In the genomic region with DNA sequence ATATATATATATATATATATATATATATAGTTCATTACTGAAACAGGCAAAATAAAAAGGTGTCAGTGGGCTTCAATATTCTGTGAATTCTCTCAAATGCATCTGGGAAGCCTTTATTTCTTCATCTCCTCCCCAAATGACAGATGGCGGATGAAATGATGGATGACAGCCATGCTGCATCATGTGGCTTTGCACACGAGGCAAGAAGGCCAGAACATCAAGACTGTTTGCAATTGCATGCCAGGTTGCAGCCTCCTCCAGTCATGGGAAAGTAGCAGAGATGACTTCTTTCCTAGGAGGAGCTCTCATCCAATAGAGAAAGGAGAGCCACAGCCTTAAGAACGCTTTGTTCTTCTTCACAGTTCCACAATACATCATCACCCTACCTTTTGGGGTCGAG, we compare ENCODE assay signal across 12 mouse cellular contexts.
"Had no signal": no experiment of that assay in that cellular context is flagged by ENCODE, and none has a peak within 500 bp of the region (broad histone marks: within the 10 kb centered on the region; RNA-seq: fewer than 3 reads in every experiment).

No protein-coding gene starts in this region.

- H3K27ac ChIP-seq: kidney, postnatal 0 days; limb, embryonic 15.5 days; liver, embryonic 14.5 days; midbrain, embryonic 12.5 days; neural tube, embryonic 15.5 days had no signal

- DNase-seq: kidney, adult 9 months; kidney, postnatal 36 days; layer of hippocampus, adult 9-11 months; layer of hippocampus, postnatal 36 days; lung, adult 18-20 months; thymus, postnatal 36 days had no signal

- H3K4me2 ChIP-seq: limb, embryonic 15.5 days; midbrain, embryonic 12.5 days; neural tube, embryonic 15.5 days had no signal

- H3K9me3 ChIP-seq: limb, embryonic 15.5 days; midbrain, embryonic 12.5 days; neural tube, embryonic 15.5 days had no signal

- H3K27me3 ChIP-seq: limb, embryonic 15.5 days; midbrain, embryonic 12.5 days; neural tube, embryonic 15.5 days had no signal

- H3K9ac ChIP-seq: limb, embryonic 15.5 days; liver, embryonic 14.5 days; midbrain, embryonic 12.5 days; neural tube, embryonic 15.5 days had no signal

- H3K36me3 ChIP-seq: limb, embryonic 15.5 days; midbrain, embryonic 12.5 days; neural tube, embryonic 15.5 days had no signal

- H3K4me1 ChIP-seq: limb, embryonic 15.5 days; midbrain, embryonic 12.5 days; neural tube, embryonic 15.5 days had no signal

- H3K4me3 ChIP-seq: limb, embryonic 15.5 days; midbrain, embryonic 12.5 days; myocyte; neural tube, embryonic 15.5 days had no signal
